Mouse (Mus musculus) thymus, postnatal 36 days (tissue): ENCODE measurements around the gene Lrrc1.

Experiments
- DNase-seq, 2 experiments: peaks; one replicate each; pipeline ENCODE4 v3.0.0; 2022; ENCODE audit warnings: mixed read lengths in 2 of 2

The Lrrc1 gene

DNA sequence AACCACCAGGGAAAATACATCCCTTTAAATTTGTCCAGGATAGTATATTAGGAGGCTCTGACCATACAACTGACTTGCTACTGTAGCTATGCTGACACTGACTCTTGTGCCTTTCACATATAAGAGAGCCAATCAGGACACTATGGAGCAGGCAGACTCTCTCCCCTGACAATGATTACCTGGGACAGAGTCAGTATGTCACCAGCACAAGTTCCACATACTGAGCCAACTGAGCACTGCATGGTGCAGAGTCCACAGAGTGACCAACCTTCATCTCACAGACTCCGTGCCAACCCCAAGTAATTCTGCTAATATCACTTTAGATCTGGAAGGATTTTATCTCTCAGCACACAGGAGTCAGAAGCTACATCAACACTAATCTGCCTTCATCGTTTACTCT lies 85.3 kb downstream of the Lrrc1 start:
- DNase-seq = no peak

DNA sequence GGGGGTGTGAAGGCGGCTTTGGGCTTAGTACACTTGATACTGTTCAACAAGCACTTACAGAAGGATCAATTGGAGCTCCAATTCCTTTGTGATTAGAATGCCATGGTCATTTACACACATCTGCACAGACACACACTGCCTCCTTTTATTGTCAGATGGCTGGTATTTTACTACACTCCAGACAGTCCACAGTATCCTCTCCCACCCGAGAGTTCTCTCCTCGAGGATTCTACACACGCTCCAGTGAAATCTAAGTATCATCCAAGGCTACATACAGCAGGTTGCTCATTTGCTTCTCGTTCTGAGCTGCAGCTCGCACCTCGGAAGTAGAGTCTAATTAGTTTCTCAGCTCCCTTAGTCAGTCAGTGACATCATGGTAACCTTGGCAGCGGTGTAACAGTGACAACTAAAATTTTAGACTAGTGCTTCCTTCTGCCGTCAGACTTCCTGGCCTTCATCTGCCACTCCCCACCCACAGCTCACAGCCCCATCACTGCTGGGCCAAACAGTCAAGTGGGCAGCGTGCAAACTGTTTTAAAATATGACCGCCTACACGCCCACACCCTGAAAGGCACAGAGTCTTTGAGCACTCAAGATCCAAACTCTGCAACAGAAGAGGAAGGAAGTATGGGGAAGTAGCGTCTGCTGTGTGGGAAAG lies 88.4 kb downstream of the Lrrc1 start:
- no peak for DNase-seq

DNA sequence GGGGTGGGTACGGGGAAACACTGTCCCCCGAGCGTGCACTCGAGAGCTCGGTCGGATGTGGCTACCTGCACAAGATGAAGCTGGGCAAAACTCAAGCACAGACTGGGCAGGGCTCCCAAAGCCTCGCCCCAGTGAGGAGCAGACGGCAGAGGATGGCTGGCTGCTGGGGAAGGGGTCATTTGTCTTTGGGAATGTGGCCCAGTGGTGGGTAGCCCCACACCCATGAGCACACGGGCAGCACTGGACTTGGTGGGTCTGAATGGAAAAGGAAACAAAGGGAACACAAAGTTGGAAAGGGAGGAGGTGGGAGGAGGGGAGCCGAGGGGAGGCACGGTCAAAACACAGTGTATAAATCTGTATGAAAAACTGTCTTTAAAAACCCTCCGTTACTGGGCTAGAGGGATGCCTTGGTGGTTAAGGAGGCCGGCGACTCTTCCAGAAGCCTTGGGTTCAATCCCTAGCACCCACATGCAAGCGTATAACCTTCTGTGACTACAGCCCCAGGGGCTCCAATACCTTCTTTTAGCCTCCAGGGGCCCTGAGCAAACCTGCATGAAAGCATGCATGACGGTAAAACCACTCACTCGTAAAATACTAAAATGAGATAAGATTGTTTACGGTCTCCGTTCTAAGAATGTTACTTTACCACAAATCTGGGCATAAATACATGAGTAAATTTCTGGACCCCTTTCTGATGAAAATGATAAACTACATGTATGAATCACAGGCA lies 89.1 kb downstream of the Lrrc1 start:
- no peak for DNase-seq

DNA sequence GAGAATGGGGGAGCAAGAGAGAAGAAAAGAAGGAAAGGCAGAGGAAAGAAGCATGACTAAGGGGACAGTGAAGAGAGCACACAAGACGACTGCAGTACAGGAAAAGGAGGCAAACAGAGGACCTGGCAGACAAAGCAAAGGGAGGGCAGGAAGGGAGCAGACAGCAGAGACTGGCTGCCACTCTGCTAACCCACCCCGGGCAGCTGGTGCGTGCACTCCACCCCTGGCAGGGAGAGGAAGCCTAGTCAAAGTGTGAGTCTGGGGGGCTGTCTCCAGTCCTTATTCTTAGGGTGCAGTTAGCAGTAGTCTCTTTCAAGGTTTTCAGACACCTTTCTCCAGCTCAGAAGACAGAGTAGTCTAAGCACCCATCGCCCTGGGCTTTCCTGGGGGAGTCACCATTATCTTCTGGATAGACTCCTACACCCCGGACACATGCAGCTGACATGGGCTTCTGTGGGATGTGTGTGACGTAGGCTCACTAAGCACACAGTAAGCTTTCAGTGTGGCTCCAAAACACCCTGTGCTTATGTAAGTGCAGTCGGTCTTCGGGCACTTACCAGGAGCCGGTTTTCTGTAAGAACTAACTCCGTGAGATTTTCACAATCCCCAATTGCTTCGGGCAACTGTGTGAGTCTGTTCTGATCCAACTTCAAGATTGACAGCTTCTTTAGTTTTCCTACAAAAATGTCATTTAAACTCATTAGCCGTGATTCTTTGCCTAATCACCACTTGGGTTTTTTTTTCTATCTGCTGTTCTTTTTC lies 92.4 kb downstream of the Lrrc1 start:
- no peak for DNase-seq

DNA sequence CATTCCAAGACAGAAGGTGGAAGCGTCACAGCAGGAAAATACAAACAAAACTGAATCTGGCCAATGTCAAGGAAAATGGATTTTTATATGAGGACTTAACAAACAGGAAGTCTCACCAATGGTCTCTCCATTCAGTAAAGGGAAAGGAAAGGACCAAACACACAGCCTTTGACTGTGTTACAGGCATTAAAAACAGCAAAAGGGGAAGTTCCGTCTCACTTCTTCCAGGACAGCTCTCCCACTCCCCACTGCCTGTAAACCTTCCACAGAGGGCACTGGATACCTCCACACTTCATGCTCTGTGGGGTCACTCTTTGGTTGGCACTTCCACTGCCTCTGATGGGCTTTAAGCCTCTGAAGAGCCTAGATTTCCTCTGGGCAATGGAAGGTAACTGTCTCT lies 94.2 kb downstream of the Lrrc1 start:
- DNase-seq = no peak

DNA sequence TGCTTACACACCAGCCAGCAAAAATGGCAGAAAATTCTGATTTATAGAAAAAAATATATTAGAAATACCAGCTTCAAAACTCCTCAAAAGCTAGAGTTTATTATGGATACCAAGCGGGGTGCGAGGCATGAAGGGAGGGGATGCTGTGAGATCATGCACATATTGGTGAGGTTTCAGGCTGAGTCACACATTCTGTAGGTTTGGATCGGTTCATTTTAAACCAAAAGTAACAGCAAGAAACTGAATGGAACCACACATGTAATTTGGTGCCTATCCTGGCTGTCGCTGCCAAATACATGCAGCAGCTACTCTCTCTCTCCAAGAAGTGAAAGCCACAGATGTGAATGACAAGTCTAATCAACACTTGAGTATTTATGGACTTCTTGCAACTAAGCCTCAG lies 99.8 kb downstream of the Lrrc1 start:
- no peak for DNase-seq

DNA sequence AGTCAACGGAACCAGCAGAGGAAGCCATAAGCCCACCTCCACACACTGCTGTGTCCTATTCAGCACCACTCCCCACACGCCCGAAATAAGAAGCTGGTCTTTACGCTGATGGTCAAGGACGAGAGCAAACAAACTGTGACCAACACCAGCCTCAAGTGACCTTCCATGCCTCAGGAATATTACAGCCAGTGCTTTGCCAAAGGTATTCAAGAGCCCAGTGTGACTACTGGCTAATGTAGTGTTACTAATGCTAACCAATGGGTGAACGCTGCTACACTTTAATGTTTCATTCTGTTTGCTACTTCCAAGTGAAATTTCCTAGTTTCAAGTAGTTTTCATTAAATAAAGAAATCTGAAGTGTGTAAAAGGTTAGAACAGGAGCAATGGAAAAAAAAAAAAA lies 105.3 kb downstream of the Lrrc1 start:
- DNase-seq = no peak

DNA sequence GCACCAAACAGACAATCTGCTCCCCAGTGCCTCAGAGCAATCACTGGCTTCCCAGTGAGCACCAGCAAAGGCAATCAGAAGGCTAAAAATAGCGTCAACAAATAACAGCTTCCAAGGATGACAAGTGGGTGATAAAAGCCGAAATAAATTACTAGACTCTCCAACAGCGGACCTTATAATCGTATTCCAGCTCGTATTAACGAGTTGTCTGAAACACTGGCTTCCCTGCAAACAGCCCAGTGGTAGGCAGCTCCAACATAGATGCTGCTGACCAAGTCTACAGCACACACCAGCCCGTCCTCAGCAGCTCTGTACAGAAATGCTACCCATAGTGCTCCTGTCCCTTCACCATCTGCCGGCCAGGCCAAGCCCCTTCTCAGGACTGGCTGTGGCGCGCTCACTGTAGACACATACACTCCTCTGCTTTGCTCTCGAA lies 105.8 kb downstream of the Lrrc1 start:
- DNase-seq = no peak

DNA sequence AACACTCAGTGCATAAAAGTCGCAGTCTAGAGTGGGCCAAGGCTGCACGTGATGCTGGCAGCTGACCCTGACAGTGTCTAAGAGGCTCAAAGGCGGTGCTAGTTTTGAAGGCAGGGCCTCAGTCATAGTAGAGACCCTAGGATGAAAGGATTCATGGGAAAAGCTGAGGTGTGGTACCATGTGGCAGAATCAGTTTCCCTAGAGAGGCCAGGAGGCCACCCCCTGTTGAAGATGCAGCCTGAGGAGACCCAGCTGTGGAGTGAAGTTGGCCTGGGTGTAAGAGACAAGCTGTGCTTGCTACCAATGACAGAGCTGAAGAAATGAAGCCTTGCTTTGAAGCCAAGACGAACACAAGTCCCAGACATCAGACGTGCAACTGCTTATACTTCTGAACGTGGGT lies 107.5 kb downstream of the Lrrc1 start:
- DNase-seq = no peak

DNA sequence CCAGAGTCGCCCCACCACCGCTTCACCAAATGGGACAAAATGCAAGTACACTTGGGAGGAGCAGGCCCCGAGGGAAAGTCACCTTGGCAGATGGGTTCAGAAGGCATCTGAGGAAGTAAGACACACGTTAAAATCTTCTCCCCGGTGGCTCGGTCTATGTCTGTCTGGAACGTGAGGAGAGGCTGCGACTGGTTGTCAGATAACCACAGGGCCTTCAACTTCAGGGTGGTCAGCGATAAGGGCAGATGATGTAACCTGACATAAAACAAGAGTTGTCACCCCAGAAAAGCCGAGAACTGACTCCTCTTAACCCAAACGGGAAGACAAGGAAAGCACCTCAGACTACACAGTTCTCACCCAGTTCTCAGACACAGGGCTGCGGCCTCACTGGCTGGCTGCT lies 109.7 kb downstream of the Lrrc1 start:
- DNase-seq = no peak

DNA sequence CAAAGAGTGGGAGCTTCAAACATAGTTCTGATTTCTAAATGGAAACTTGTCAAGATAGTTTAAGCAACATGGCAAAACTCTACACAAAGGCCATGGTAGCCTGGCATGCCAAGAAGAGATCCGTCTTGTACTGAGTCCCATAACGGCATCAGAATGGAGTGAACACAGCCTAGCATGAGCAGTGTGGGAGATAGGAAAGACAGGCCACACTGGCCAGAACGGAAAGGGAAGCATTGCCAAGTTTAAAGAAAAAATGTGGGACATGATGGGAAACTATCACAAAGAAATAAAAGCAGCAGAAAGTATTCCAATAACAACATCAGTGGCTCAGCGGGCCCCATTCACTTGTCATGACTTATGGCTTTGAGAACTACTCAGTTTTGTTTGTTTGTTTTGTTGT lies 111.2 kb downstream of the Lrrc1 start:
- no peak for DNase-seq

DNA sequence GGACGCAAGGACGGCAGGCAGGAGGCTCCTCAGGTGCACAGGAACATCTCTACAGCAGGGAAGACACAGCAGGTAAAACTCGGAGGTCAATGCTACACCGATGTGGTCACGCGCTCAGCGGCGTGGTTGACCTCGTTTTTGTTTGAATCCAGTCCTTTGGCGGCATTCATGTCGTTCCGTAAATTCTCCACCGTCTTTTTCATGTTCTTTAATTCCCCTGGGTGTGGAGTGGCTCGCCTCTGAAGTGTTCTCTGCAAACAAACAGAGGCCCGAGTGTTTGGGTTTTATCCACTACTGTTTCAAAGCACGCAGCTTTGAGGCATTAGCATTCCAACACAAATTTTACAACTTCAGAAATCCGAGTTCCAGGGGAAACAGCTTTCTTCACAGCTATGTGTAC lies 112.6 kb downstream of the Lrrc1 start:
- no peak for DNase-seq

DNA sequence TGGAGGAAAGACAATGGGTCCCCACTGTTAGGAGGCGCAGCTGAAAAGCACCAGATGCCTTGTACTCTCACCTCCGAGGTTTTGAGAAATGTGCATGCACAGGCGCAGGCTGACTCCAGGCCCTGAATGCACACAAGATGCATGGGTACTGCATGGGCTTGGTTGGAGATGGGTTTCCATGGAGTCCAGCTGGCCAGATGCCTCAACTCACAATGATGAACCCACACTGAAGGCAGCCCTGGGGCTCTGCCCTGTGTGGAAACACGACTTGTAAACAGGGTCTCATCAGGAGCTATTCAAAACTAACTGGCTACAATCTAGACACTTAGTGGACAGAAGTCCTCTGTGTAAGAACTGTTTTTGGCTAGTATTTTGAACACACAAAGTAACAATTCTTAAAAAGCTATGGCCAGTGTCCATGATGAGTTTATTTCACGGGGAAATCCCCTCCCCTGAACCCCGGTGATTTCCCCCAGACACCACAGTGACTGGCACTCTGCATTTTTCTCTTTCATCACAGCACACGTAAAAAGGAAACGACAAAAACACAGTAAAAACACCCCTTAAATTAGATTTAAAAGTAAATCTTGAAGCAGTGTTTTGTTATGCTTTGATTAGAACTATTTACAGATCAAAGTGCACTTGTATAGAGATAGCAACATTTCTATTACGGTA lies 114.1 kb downstream of the Lrrc1 start:
- no peak for DNase-seq

DNA sequence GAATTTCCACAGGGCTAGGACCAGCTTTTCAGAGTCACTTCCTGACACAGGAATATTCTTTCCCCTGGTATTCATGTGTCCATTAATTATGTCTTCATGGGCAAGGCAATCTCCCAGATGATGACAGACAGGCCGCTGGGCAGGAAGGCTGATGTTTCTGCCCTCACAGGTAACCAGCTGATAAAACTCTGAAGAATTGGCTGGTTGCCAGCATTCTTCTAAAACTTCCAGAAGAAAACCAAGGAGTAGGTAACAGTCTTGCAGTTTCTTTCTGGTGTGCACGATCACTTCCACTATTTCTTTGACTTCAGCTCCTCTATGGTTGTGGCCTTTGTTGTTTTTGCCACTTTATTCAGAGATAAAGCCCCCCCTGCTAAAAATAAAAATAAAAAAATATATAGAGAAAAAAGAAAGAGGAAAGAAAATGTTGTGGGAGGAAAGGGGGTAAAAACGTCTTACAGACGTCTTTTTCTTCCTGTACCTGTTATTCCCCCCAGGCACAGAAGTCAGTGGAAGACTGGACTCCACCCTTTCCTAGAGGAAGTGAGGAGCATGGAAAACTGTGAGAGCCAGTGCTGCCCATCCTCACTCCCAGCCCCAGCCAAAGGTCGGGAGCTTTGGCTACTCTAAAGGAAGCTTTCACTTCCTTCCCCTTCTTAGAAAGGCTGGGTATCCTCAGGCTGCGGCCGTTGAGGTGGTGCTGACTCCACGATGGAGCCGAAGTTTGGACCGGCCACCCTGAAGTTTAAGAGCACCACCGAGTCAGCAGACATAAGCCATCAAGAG lies 115.2 kb downstream of the Lrrc1 start:
- no peak for DNase-seq

DNA sequence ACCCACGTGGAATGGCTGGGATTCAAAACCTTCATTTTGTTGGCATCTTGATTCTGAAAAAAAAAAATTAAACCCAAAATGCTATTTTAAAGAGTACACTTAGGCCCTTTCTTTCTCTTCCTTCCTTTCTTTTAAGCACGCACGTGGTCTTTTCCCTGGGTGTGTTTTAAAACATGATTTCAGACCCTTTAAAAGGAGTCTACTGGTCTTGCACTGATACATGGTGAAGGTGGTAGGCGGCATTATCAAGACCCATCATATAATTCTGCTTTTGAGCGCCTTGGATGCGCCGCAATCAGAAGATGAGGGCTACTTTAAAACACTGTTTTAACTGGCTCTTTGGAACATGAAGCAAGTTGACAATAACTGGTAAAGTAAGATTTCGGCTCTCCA lies 115.9 kb downstream of the Lrrc1 start:
- DNase-seq = no peak

DNA sequence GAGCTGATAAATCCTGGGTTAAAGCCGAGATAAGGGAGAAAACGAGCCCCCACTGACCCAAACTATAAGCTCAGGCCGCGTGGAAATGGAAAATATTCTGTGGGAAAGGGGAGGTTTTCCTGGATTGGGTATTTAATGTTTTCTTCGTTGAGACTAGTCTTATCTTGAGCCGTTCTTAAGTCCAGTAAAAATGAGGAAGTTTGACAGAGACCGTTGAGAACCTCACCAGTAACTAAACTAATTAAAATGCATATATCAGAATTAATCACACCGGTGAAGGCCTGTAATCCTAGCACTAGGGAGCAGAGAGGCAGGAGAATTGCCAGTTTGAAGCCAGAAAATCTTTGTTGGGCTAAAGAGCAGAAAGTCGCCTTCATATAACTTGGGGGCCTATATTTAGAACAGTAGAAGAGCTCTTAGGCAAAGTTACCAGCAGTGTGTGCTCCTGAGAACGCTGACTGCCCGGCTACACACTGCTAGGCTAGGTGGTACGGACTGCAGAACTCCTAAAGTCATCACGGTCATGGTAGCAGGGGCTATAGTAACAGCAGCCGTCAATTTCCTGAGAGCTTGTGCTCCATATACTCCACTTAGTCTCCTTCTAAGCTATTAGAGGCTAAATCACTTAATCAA lies 116.4 kb downstream of the Lrrc1 start:
- no peak for DNase-seq

DNA sequence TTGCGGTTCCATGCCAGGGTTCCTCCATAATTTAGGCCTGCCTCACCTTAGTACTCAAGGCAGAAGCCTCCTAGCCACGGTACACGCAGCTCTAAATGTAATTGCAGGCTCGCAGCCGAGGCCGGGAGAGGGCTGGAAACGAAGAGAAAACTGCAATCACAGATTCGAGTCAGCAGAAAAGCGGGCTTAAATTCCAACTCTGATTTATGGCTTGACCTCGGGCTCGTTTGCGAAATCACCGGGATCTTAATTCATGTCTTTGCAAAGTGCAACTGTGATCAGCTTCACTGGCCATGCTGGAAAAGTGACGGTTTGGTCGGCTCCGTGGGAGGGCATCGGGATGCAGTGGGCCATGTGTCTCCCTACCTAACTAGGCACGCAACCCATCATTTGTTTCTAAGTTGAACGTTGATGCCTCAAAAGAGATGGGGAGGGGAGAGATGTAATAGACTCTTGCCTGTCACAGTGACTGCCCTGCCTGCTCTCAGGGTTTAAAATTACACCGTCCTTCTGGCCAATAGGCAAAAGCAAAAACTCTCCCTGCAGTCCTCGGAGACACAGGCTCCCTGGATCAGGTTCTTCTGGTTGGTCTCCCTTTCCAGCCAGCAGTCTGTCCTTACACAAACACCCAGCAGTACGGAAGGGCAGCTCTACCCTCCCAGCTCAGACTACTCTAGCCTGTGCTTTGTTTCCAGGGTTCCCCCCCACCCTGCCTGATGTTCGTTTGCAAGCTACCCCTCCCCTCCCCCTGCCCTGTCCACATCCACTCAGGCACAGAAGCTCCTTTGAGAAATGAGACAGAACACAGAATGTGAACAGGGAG lies 117.2 kb downstream of the Lrrc1 start:
- no peak for DNase-seq

DNA sequence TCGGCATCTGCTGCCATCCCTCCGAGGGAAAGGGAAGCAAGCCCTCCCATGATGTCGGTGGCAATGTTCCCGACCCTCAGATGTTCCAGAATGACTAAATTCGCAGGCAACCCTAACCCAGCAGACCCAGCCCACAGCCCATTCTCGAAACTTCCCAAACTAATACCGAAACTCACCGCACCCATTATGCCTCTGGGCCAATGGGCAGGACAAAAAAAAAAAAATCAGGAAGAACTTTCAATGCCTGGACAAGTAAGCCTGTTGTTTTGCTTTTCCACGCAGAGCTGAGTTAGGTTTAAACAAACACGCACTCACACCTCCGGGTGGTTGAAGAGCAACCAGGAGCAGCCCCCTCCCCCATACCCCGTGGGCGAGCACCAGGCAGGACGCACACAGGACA lies 118.6 kb downstream of the Lrrc1 start:
- no peak for DNase-seq

DNA sequence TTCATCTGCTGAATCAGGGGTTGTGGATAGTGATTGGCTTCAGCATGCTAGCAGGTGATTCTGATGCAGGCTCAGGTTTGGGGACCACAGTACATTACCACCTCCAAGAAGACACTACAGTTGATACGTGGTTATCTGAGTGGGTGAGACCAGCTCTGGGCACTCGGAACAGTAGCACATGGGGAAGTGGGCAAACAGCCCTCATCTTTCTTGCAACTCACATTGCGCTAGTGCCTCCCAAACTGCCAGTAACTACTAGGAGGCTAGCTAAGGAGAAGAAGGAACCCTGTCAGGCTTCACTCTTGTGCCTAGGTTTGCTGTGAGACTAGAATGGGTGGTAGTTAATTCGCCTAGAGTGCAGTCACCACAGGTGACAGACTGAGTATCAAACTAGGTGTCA lies 119.1 kb downstream of the Lrrc1 start:
- DNase-seq = no peak

DNA sequence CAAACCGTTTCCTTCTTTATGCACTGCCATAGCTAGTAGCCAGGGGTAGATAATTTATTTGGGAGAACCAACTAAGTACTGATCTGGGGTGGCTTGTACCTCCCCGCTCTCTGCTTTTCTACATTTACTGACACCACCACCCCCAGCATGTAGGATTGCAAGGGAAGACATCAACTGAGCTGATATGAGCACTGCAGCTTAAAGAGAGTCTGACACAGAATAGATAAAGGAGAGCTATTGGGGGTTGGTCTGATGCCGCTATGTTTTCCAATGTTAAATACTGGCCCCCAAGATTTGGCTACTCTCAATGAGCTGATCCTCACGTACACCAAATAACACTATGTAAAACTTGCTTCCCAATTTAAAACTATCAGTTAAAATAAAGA lies 124.5 kb downstream of the Lrrc1 start:
- DNase-seq = no peak

DNA sequence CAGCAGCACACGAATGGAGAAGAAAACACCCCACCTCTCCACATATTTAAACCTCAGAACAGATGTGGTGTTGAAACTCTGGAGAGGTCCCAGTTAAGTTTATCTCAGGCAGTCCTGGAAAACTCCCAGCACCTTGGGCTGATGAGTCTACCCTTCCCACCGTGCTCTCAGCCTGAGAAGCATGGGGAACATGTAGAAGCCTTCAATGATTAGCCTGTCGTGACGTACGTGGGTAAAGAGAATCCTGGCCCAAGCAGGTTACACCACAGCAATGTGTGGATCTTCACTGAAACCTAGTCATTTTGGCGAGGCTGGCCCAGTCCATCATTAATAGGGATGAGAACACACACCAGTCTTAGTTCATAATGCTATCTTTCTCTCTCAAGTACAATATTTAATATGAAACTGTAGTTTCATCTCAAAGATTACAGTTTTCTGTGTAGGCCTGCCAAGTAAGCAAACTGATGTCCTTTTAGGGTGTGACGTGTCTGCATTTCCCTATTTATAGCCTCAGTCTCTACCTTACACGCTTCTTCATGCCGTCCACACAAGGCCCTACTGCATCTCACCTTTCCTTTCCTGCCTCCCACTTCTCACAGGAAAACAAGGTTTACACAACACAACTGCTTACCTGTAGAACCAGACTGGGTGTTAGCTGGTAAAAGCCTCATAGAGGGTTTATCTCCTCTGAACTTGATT lies 125.0 kb downstream of the Lrrc1 start:
- no peak for DNase-seq
